Mouse (Mus musculus) intestine, postnatal 0 days (tissue): ENCODE measurements around the gene AC109138.7. TPM values are rescaled to one million over a fixed set of nuclear protein-coding genes. Genes with fewer than 3 reads are reported as not detected.

ENCODE experiments used
- ATAC-seq: fragments of 200-750 bp; cut with Nextera tagmentation; 2 replicates; pipeline ENCODE4 v1.8.0; 2017; ENCODE audit warnings: mild to moderate bottlenecking, moderate TSS enrichment, moderate library complexity
- H3K27ac ChIP-seq: fragments of 300-500 bp; sonication (generic); 2 replicates; pipeline ENCODE4 v1.5.1; 2014; ENCODE audit warnings: mild to moderate bottlenecking, low read depth, low read length, moderate library complexity
- H3K27me3 ChIP-seq: fragments of 300-500 bp; sonication (generic); replicated peaks from 2 replicates; pipeline ENCODE4 v1.6.1; 2014; ENCODE audit warnings: low read length, mixed read lengths; ENCODE audit not compliant: control insufficient read depth, insufficient read depth
- H3K36me3 ChIP-seq: fragments of 300-500 bp; sonication (generic); 2 replicates; pipeline ENCODE4 v1.6.1; 2014; ENCODE audit warnings: mild to moderate bottlenecking, moderate library complexity; ENCODE audit not compliant: control insufficient read depth, insufficient read depth
- H3K4me1 ChIP-seq: fragments of 300-500 bp; sonication (generic); replicated peaks from 2 replicates; pipeline ENCODE4 v1.6.1; 2014; ENCODE audit warnings: antibody characterized with exemption, low read length, mixed read lengths; ENCODE audit not compliant: control insufficient read depth, insufficient read depth
- H3K4me2 ChIP-seq: fragments of 300-500 bp; sonication (generic); replicated peaks from 2 replicates; pipeline ENCODE4 v1.6.1; 2014; ENCODE audit warnings: low read depth, mild to moderate bottlenecking, moderate library complexity
- H3K4me3 ChIP-seq: fragments of 300-500 bp; sonication (generic); 2 replicates; pipeline ENCODE4 v1.5.1; 2014; ENCODE audit warnings: low read depth, low read length
- H3K9ac ChIP-seq: fragments of 300-500 bp; sonication (generic); 2 replicates; pipeline ENCODE4 v1.6.1; 2014; ENCODE audit warnings: mild to moderate bottlenecking, low read depth, low read length
- H3K9me3 ChIP-seq: fragments of 300-500 bp; sonication (generic); 2 replicates; pipeline ENCODE4 v1.6.1; 2016; ENCODE audit warnings: mixed run types; ENCODE audit not compliant: control insufficient read depth
- CTCF ChIP-seq: sonication (generic); IDR thresholded peaks from 2 replicates; pipeline ENCODE4 v1.5.1; 2016; ENCODE audit warnings: low read depth, mild to moderate bottlenecking, control low read depth, antibody characterized with exemption, moderate library complexity
- WGBS: fragments of 180-500 bp; shearing (Covaris S2); extraction: QIAGEN DNeasy Blood & Tissue Kit; methylation state at CpG from one replicate; pipeline ENCODE4 v1.1.7; 2014; 5-methylcytosine and 5-hydroxymethylcytosine counted together
- microRNA-seq: library from miRNA; unstranded; fragments of <30 nt; microRNA quantifications from one replicate; pipeline ENCODE4, GENCODE M21; 2016
- polyA plus RNA-seq: library from polyadenylated mRNA; unstranded; fragments of >200 nt; fragmentation: Nextera tagmentation; extraction: Ambion mirVana; gene quantifications from 2 replicates; pipeline ENCODE4 v1.2.1, GENCODE M21; 2015

The AC109138.7 gene
- polyA plus RNA-seq, 1 experiment from 2014 or later = not detected

GRCm38 (mm10) chr19:4280425-4280824 is 66.3 kb downstream of the AC109138.7 start:
- Histone ChIP-seq H3K9me3 (no peaks in the 10 kb centered on the region), H3K27ac (no peak overlapping the region), H3K4me3 (no peak overlapping the region), H3K9ac (no peak overlapping the region), H3K27me3 (no peaks in the 10 kb centered on the region), H3K4me1 (no peaks in the 10 kb centered on the region; the same call in 1 of the 2 replicates), H3K4me2 (no peak overlapping the region), H3K36me3 (peaks cover under 1% of the 10 kb centered on the region; the same call in 1 of the 2 replicates)
- 91% methylated on average over 9 of the region's 9 CpGs for WGBS
- no peak for ATAC-seq
- TF ChIP-seq CTCF = no peak

Small RNA genes within 50 kb of the gene (microRNA-seq; reads per million reads assigned to microRNA genes)
- gene Gm26115 = not detected
- not detected for gene Mir6985

Other genes with a start within 250 kb of the AC109138.7 start
- 0.17 and 0.51 TPM in 2 replicates for gene Aldh3b2, start 242.0 kb upstream of the AC109138.7 start, polyA plus RNA-seq
- 32.3 and 34.5 TPM in 2 replicates for gene Acy3, start 227.8 kb upstream of the AC109138.7 start, polyA plus RNA-seq
- 0.59 and 0.61 TPM in 2 replicates for gene Tbx10, start 221.6 kb upstream of the AC109138.7 start, polyA plus RNA-seq
- gene Nudt8, start 213.8 kb upstream of the AC109138.7 start, polyA plus RNA-seq = 31.7 and 32.9 TPM in 2 replicates
- gene Gm49405, start 213.7 kb upstream of the AC109138.7 start, polyA plus RNA-seq = 0.42 and 0.44 TPM in 2 replicates
- gene Doc2g, start 211.0 kb upstream of the AC109138.7 start, polyA plus RNA-seq = 0.64 and 0.89 TPM in 2 replicates
- gene Ndufv1, start 201.6 kb upstream of the AC109138.7 start, polyA plus RNA-seq = 244 and 255 TPM in 2 replicates
- 746 and 756 TPM in 2 replicates for gene Gstp1, start 176.4 kb upstream of the AC109138.7 start, polyA plus RNA-seq
- 151 and 182 TPM in 2 replicates for gene Gstp2, start 168.3 kb upstream of the AC109138.7 start, polyA plus RNA-seq
- 68.7 and 72.6 TPM in 2 replicates for gene Gstp3, start 154.8 kb upstream of the AC109138.7 start, polyA plus RNA-seq
- not detected in 2 replicates for gene Cabp2, start 132.8 kb upstream of the AC109138.7 start, polyA plus RNA-seq
- gene Cdk2ap2, start 117.2 kb upstream of the AC109138.7 start, polyA plus RNA-seq = 97.1 and 108 TPM in 2 replicates
- 13.7 and 16.3 TPM in 2 replicates for gene Pitpnm1, start 114.4 kb upstream of the AC109138.7 start, polyA plus RNA-seq
- gene Aip, start 88.5 kb upstream of the AC109138.7 start, polyA plus RNA-seq = 42.0 and 42.3 TPM in 2 replicates
- gene Gpr152, start 74.6 kb upstream of the AC109138.7 start, polyA plus RNA-seq = not detected in 2 replicates
- gene Cabp4, start 70.3 kb upstream of the AC109138.7 start, polyA plus RNA-seq = 0.33 TPM in 2 replicates
- gene Coro1b, start 65.7 kb upstream of the AC109138.7 start, polyA plus RNA-seq = 237 and 239 TPM in 2 replicates
- 2.7 and 3.4 TPM in 2 replicates for gene Ptprcap, start 60.8 kb upstream of the AC109138.7 start, polyA plus RNA-seq
- 33.9 and 35.1 TPM in 2 replicates for gene Rps6kb2, start 51.0 kb upstream of the AC109138.7 start, polyA plus RNA-seq
- gene Carns1, start 38.9 kb upstream of the AC109138.7 start, polyA plus RNA-seq = 0.90 TPM in 2 replicates
- gene Tbc1d10c, start 23.1 kb upstream of the AC109138.7 start, polyA plus RNA-seq = 2.0 and 2.3 TPM in 2 replicates
- 370 and 382 TPM in 2 replicates for gene Ppp1ca, start 22.3 kb upstream of the AC109138.7 start, polyA plus RNA-seq
- gene Rad9a, start 12.7 kb upstream of the AC109138.7 start, polyA plus RNA-seq = 12.3 and 13.5 TPM in 2 replicates
- 2.4 and 2.5 TPM in 2 replicates for gene Clcf1, start 119 bp upstream of the AC109138.7 start, polyA plus RNA-seq
- gene Pold4, start 17.5 kb downstream of the AC109138.7 start, polyA plus RNA-seq = 81.5 and 87.8 TPM in 2 replicates
- gene Ssh3, start 54.8 kb downstream of the AC109138.7 start, polyA plus RNA-seq = 18.1 and 18.5 TPM in 2 replicates
- gene Ankrd13d, start 68.8 kb downstream of the AC109138.7 start, polyA plus RNA-seq = 2.0 and 2.4 TPM in 2 replicates
- 14.4 and 18.5 TPM in 2 replicates for gene Grk2, start 91.9 kb downstream of the AC109138.7 start, polyA plus RNA-seq
- gene Kdm2a, start 183.9 kb downstream of the AC109138.7 start, polyA plus RNA-seq = 21.0 and 21.2 TPM in 2 replicates
- 54.8 and 60.3 TPM in 2 replicates for gene Rhod, start 225.1 kb downstream of the AC109138.7 start, polyA plus RNA-seq